Mouse (Mus musculus) intestine, postnatal 0 days (tissue): Measurements from ENCODE around the gene Dynlt1f. TPM values are rescaled to one million over a fixed set of nuclear protein-coding genes. Genes with fewer than 3 reads are reported as not detected.
"Not testable (repeated sequence)": the region's sequence is repeated elsewhere in the genome, so short reads cannot be mapped to it uniquely, and the experiment has no call there.

Experiments used
- ATAC-seq: fragments of 200-750 bp; cut with Nextera tagmentation; 2 replicates; pipeline ENCODE4 v1.8.0; 2017; ENCODE audit warnings: mild to moderate bottlenecking, moderate TSS enrichment, moderate library complexity
- H3K27ac ChIP-seq: fragments of 300-500 bp; sonication (generic); 2 replicates; pipeline ENCODE4 v1.5.1; 2014; ENCODE audit warnings: mild to moderate bottlenecking, low read depth, low read length, moderate library complexity
- H3K27me3 ChIP-seq: fragments of 300-500 bp; sonication (generic); replicated peaks from 2 replicates; pipeline ENCODE4 v1.6.1; 2014; ENCODE audit warnings: low read length, mixed read lengths; ENCODE audit not compliant: control insufficient read depth, insufficient read depth
- H3K36me3 ChIP-seq: fragments of 300-500 bp; sonication (generic); 2 replicates; pipeline ENCODE4 v1.6.1; 2014; ENCODE audit warnings: mild to moderate bottlenecking, moderate library complexity; ENCODE audit not compliant: control insufficient read depth, insufficient read depth
- H3K4me1 ChIP-seq: fragments of 300-500 bp; sonication (generic); replicated peaks from 2 replicates; pipeline ENCODE4 v1.6.1; 2014; ENCODE audit warnings: antibody characterized with exemption, low read length, mixed read lengths; ENCODE audit not compliant: control insufficient read depth, insufficient read depth
- H3K4me2 ChIP-seq: fragments of 300-500 bp; sonication (generic); replicated peaks from 2 replicates; pipeline ENCODE4 v1.6.1; 2014; ENCODE audit warnings: low read depth, mild to moderate bottlenecking, moderate library complexity
- H3K4me3 ChIP-seq: fragments of 300-500 bp; sonication (generic); 2 replicates; pipeline ENCODE4 v1.5.1; 2014; ENCODE audit warnings: low read depth, low read length
- H3K9ac ChIP-seq: fragments of 300-500 bp; sonication (generic); 2 replicates; pipeline ENCODE4 v1.6.1; 2014; ENCODE audit warnings: mild to moderate bottlenecking, low read depth, low read length
- H3K9me3 ChIP-seq: fragments of 300-500 bp; sonication (generic); 2 replicates; pipeline ENCODE4 v1.6.1; 2016; ENCODE audit warnings: mixed run types; ENCODE audit not compliant: control insufficient read depth
- CTCF ChIP-seq: sonication (generic); IDR thresholded peaks from 2 replicates; pipeline ENCODE4 v1.5.1; 2016; ENCODE audit warnings: low read depth, mild to moderate bottlenecking, control low read depth, antibody characterized with exemption, moderate library complexity
- WGBS: fragments of 180-500 bp; shearing (Covaris S2); extraction: QIAGEN DNeasy Blood & Tissue Kit; methylation state at CpG from one replicate; pipeline ENCODE4 v1.1.7; 2014; 5-methylcytosine and 5-hydroxymethylcytosine counted together
- polyA plus RNA-seq: library from polyadenylated mRNA; unstranded; fragments of >200 nt; fragmentation: Nextera tagmentation; extraction: Ambion mirVana; gene quantifications from 2 replicates; pipeline ENCODE4 v1.2.1, GENCODE M21; 2015

Gene Dynlt1f
- 234 and 240 TPM in 2 replicates for polyA plus RNA-seq

- 2% methylated on average over 15 of the region's 33 CpGs for WGBS
- H3K4me3 ChIP-seq = peak within 1 kb of the TSS; percentile 45
- not testable (repeated sequence) for H3K4me1 ChIP-seq, H3K36me3 ChIP-seq, H3K9me3 ChIP-seq, H3K27me3 ChIP-seq
- peak within 1 kb of the TSS; percentile 50 for H3K9ac ChIP-seq
- peak; percentile 90 for ATAC-seq
- H3K27ac ChIP-seq = peak within 1 kb of the TSS; percentile 62
- H3K4me2 ChIP-seq = peak within 1 kb of the TSS; percentile 70
These were observed at the start of gene Dynlt1f for GRCm38 (mm10) chr17:6655567-6656281. Dynlt1f (minus strand) TSS chr17:6655900.

GRCm38 (mm10) chr17:6703381-6704270 is 47.9 kb upstream of the Dynlt1f start:
- H3K27me3 ChIP-seq, H3K4me2 ChIP-seq, ATAC-seq, H3K4me3 ChIP-seq, H3K4me1 ChIP-seq, H3K9ac ChIP-seq, H3K36me3 ChIP-seq, H3K27ac ChIP-seq, H3K9me3 ChIP-seq: not testable (repeated sequence)
- WGBS = 54% methylated on average over 5 of the region's 9 CpGs

GRCm38 (mm10) chr17:6702625-6703221 is 47.0 kb upstream of the Dynlt1f start:
- not testable (repeated sequence) for H3K27ac ChIP-seq, H3K36me3 ChIP-seq, H3K9ac ChIP-seq, H3K4me1 ChIP-seq, H3K4me3 ChIP-seq, H3K27me3 ChIP-seq, H3K4me2 ChIP-seq, H3K9me3 ChIP-seq, ATAC-seq
- WGBS = 30% methylated on average over 1 of the region's 8 CpGs

GRCm38 (mm10) chr17:6700077-6700476 is 44.4 kb upstream of the Dynlt1f start:
- H3K27ac ChIP-seq, H3K4me1 ChIP-seq, H3K9me3 ChIP-seq, H3K36me3 ChIP-seq, H3K4me2 ChIP-seq, ATAC-seq, H3K4me3 ChIP-seq, H3K9ac ChIP-seq, H3K27me3 ChIP-seq: not testable (repeated sequence)
- WGBS = 71% methylated on average over 3 of the region's 7 CpGs

GRCm38 (mm10) chr17:6699502-6699901 is 43.8 kb upstream of the Dynlt1f start:
- ATAC-seq, H3K36me3 ChIP-seq, H3K4me3 ChIP-seq, H3K27ac ChIP-seq, H3K27me3 ChIP-seq, H3K9me3 ChIP-seq, H3K4me1 ChIP-seq, H3K4me2 ChIP-seq, H3K9ac ChIP-seq: not testable (repeated sequence)
- 69% methylated on average over 8 of the region's 9 CpGs for WGBS

GRCm38 (mm10) chr17:6697224-6697775 is 41.6 kb upstream of the Dynlt1f start:
- peak; percentile 67 for TF ChIP-seq CTCF
- not testable (repeated sequence) for H3K9me3 ChIP-seq, H3K4me2 ChIP-seq, H3K9ac ChIP-seq, H3K27ac ChIP-seq, H3K4me3 ChIP-seq, H3K27me3 ChIP-seq, H3K4me1 ChIP-seq, H3K36me3 ChIP-seq
- WGBS = 41% methylated on average over 2 of the region's 4 CpGs
- peak; percentile 70 for ATAC-seq

- ATAC-seq = not testable (repeated sequence)
These were observed 40.8 kb upstream of the Dynlt1f start for GRCm38 (mm10) chr17:6696521-6696920.

GRCm38 (mm10) chr17:6695712-6696111 is 40.0 kb upstream of the Dynlt1f start:
- not testable (repeated sequence) for ATAC-seq, H3K27ac ChIP-seq, H3K36me3 ChIP-seq, H3K4me3 ChIP-seq, H3K27me3 ChIP-seq, H3K9ac ChIP-seq, H3K9me3 ChIP-seq, H3K4me1 ChIP-seq, H3K4me2 ChIP-seq
- 78% methylated on average over 9 of the region's 9 CpGs for WGBS

More at GRCm38 (mm10) chr17:6696521-6696920, 40.8 kb upstream of the Dynlt1f start:
- not testable (repeated sequence) for H3K4me2 ChIP-seq, H3K4me3 ChIP-seq, H3K36me3 ChIP-seq, H3K27ac ChIP-seq, H3K27me3 ChIP-seq, H3K4me1 ChIP-seq, H3K9ac ChIP-seq, H3K9me3 ChIP-seq
- WGBS = 57% methylated on average over 7 of the region's 8 CpGs
